Mouse (Mus musculus) neural tube, embryonic 11.5 days (tissue): Measurements from ENCODE around the gene Ms4a4d. TPM values are rescaled to one million over a fixed set of nuclear protein-coding genes. Genes with fewer than 3 reads are reported as not detected.
"Not testable (repeated sequence)": the region's sequence is repeated elsewhere in the genome, so short reads cannot be mapped to it uniquely, and the experiment has no call there.

ENCODE experiments used
- ATAC-seq: fragments of 200-750 bp; cut with Nextera tagmentation; 2 replicates; pipeline ENCODE4 v1.8.0; 2017; ENCODE audit warnings: moderate number of reproducible peaks, mild to moderate bottlenecking, moderate TSS enrichment, moderate library complexity; ENCODE audit not compliant: insufficient read depth, low FRiP score, low TSS enrichment
- DNase-seq: peaks from one replicate; pipeline ENCODE4 v3.0.0-alpha.2; 2015; ENCODE audit warnings: low spot score
- H3K27ac ChIP-seq: fragments of 300-500 bp; sonication (generic); 2 replicates; pipeline ENCODE4 v1.5.1; 2014; ENCODE audit warnings: low read depth, mild to moderate bottlenecking, low read length
- H3K27me3 ChIP-seq: fragments of 300-500 bp; sonication (generic); 2 replicates; pipeline ENCODE4 v1.6.1; 2014; ENCODE audit warnings: mild to moderate bottlenecking, low read length, mixed read lengths; ENCODE audit not compliant: control insufficient read depth, insufficient read depth
- H3K36me3 ChIP-seq: fragments of 300-500 bp; sonication (generic); 2 replicates; pipeline ENCODE4 v1.6.1; 2014; ENCODE audit warnings: mild to moderate bottlenecking, low read length, moderate library complexity, mixed read lengths; ENCODE audit not compliant: control insufficient read depth, insufficient read depth
- H3K4me1 ChIP-seq: fragments of 300-500 bp; sonication (generic); 2 replicates; pipeline ENCODE4 v1.6.1; 2014; ENCODE audit warnings: low read length, mixed read lengths; ENCODE audit not compliant: control insufficient read depth, insufficient read depth
- H3K4me2 ChIP-seq: fragments of 300-500 bp; sonication (generic); 2 replicates; pipeline ENCODE4 v1.6.1; 2014; ENCODE audit warnings: low read depth, mild to moderate bottlenecking, moderate library complexity
- H3K4me3 ChIP-seq: fragments of 300-500 bp; sonication (generic); 2 replicates; pipeline ENCODE4 v1.5.1; 2014; ENCODE audit warnings: low read depth, low read length
- H3K9ac ChIP-seq: fragments of 300-500 bp; sonication (generic); 2 replicates; pipeline ENCODE4 v1.6.1; 2014; ENCODE audit warnings: mild to moderate bottlenecking, low read length
- H3K9me3 ChIP-seq: fragments of 300-500 bp; sonication (generic); 2 replicates; pipeline ENCODE4 v1.6.1; 2016; ENCODE audit warnings: low read length; ENCODE audit not compliant: control insufficient read depth
- WGBS: fragments of 180-500 bp; shearing (Covaris S2); extraction: QIAGEN DNeasy Blood & Tissue Kit; methylation state at CpG from one replicate; pipeline ENCODE4 v1.1.7; 2014; 5-methylcytosine and 5-hydroxymethylcytosine counted together
- polyA plus RNA-seq: library from polyadenylated mRNA; unstranded; fragments of >200 nt; fragmentation: Nextera tagmentation; extraction: Ambion mirVana; gene quantifications from 2 replicates; pipeline ENCODE4 v1.2.1, GENCODE M21; 2014

Gene Ms4a4d
- polyA plus RNA-seq, 1 experiment from 2014 or later, result 0.49 TPM

GRCm38 (mm10) chr19:11540166-11540821 lies 3.7 kb downstream of the Ms4a4d start:
- H3K4me2 ChIP-seq, H3K4me3 ChIP-seq, H3K27ac ChIP-seq, H3K9me3 ChIP-seq, DNase-seq, H3K4me1 ChIP-seq, H3K36me3 ChIP-seq, H3K9ac ChIP-seq, ATAC-seq, H3K27me3 ChIP-seq: not testable (repeated sequence)
- 97% methylated on average over 1 of the region's 1 CpGs for WGBS

- not testable (repeated sequence) for H3K36me3 ChIP-seq, H3K27me3 ChIP-seq, H3K4me3 ChIP-seq, H3K9me3 ChIP-seq, H3K4me1 ChIP-seq, H3K27ac ChIP-seq, DNase-seq, H3K4me2 ChIP-seq, ATAC-seq, H3K9ac ChIP-seq
- 89% methylated on average over 2 of the region's 2 CpGs for WGBS
Observed at GRCm38 (mm10) chr19:11544383-11544782, 7.8 kb downstream of the Ms4a4d start.

GRCm38 (mm10) chr19:11547911-11548310 lies 11.3 kb downstream of the Ms4a4d start:
- no peak overlapping the region for H3K4me2 ChIP-seq
- DNase-seq (no peak), ATAC-seq (no peak)
- H3K36me3 ChIP-seq, result no peaks in the 10 kb centered on the region
- no peaks in the 10 kb centered on the region for H3K27me3 ChIP-seq
- no peak overlapping the region for H3K9ac ChIP-seq
- no peak overlapping the region for H3K27ac ChIP-seq
- no peak overlapping the region for H3K4me3 ChIP-seq
- H3K9me3 ChIP-seq, result no peaks in the 10 kb centered on the region
- H3K4me1 ChIP-seq, result no peaks in the 10 kb centered on the region

- no peaks in the 10 kb centered on the region for H3K36me3 ChIP-seq
- no peak overlapping the region for H3K4me2 ChIP-seq
- no peak for ATAC-seq
- H3K27me3 ChIP-seq, result no peaks in the 10 kb centered on the region
- H3K4me1 ChIP-seq, result no peaks in the 10 kb centered on the region
- no peak overlapping the region for H3K9ac ChIP-seq
- no peak for DNase-seq
- no peaks in the 10 kb centered on the region for H3K9me3 ChIP-seq
- H3K27ac ChIP-seq, result no peak overlapping the region
- no peak overlapping the region for H3K4me3 ChIP-seq
- WGBS, result 90% methylated on average over 5 of the region's 5 CpGs
Observed at GRCm38 (mm10) chr19:11554726-11555125, 18.1 kb downstream of the Ms4a4d start.

GRCm38 (mm10) chr19:11559560-11559959 lies 23.0 kb downstream of the Ms4a4d start:
- not testable (repeated sequence) for H3K36me3 ChIP-seq, H3K27ac ChIP-seq, H3K4me1 ChIP-seq, H3K27me3 ChIP-seq, ATAC-seq, H3K9ac ChIP-seq, H3K4me3 ChIP-seq, DNase-seq, H3K9me3 ChIP-seq, H3K4me2 ChIP-seq

GRCm38 (mm10) chr19:11574965-11575364 lies 38.4 kb downstream of the Ms4a4d start:
- Histone ChIP-seq H3K4me1 (no peaks in the 10 kb centered on the region), H3K9ac (no peak overlapping the region), H3K4me3 (no peak overlapping the region), H3K36me3 (no peaks in the 10 kb centered on the region), H3K27me3 (no peaks in the 10 kb centered on the region), H3K27ac (no peak overlapping the region), H3K9me3 (no peaks in the 10 kb centered on the region), H3K4me2 (no peak overlapping the region)
- 88% methylated on average over 8 of the region's 8 CpGs for WGBS
- no peak for DNase-seq
- no peak for ATAC-seq

GRCm38 (mm10) chr19:11589205-11589604 lies 52.6 kb downstream of the Ms4a4d start:
- no peaks in the 10 kb centered on the region for H3K4me1 ChIP-seq
- no peaks in the 10 kb centered on the region for H3K9me3 ChIP-seq
- H3K4me3 ChIP-seq, result no peak overlapping the region
- no peak for ATAC-seq
- H3K27ac ChIP-seq, result no peak overlapping the region
- DNase-seq, result no peak
- no peak overlapping the region for H3K4me2 ChIP-seq
- H3K9ac ChIP-seq, result no peak overlapping the region
- no peaks in the 10 kb centered on the region for H3K27me3 ChIP-seq
- H3K36me3 ChIP-seq, result no peaks in the 10 kb centered on the region
- whole genome bisulfite sequencing, result 79% methylated on average over 4 of the region's 4 CpGs

GRCm38 (mm10) chr19:11589891-11590449 lies 53.4 kb downstream of the Ms4a4d start:
- DNase-seq, result no peak
- ATAC-seq, result no peak
- no peak overlapping the region for H3K4me2 ChIP-seq
- no peaks in the 10 kb centered on the region for H3K4me1 ChIP-seq
- H3K36me3 ChIP-seq, result no peaks in the 10 kb centered on the region
- H3K4me3 ChIP-seq, result no peak overlapping the region
- WGBS, result 77% methylated on average over 2 of the region's 2 CpGs
- H3K27me3 ChIP-seq, result no peaks in the 10 kb centered on the region
- H3K9ac ChIP-seq, result no peak overlapping the region
- no peaks in the 10 kb centered on the region for H3K9me3 ChIP-seq
- H3K27ac ChIP-seq, result no peak overlapping the region

- H3K27me3 ChIP-seq, result no peaks in the 10 kb centered on the region
- H3K4me3 ChIP-seq, result no peak overlapping the region
- DNase-seq, result no peak
- no peak for ATAC-seq
- H3K36me3 ChIP-seq, result no peaks in the 10 kb centered on the region
- H3K9ac ChIP-seq, result no peak overlapping the region
- H3K27ac ChIP-seq, result no peak overlapping the region
- no peak overlapping the region for H3K4me2 ChIP-seq
- WGBS, result 94% methylated on average over 3 of the region's 3 CpGs
- no peaks in the 10 kb centered on the region for H3K9me3 ChIP-seq
- no peaks in the 10 kb centered on the region for H3K4me1 ChIP-seq
Observed at GRCm38 (mm10) chr19:11601349-11601748, 64.7 kb downstream of the Ms4a4d start.
